Mouse (Mus musculus): Measurements from ENCODE around the gene Gm43517. TPM values are rescaled to one million over a fixed set of nuclear protein-coding genes. Genes with fewer than 3 reads are reported as not detected.

The Gm43517 gene
- total RNA-seq, 1 experiment: not detected

- in situ Hi-C loops (cut with MboI; ENCODE audit: low sequenced_read_pairs in 2 of 2, unreplicated experiment in 2 of 2): no loop called here
- no peak for DNase-seq (ENCODE audit: low read depth, low spot score)
- no peak overlapping the region for H3K4me3 ChIP-seq (ENCODE audit: insufficient read depth in 1 of 2, low read depth in 1 of 2, low read length in 2 of 2, poor library complexity in 1 of 2, severe bottlenecking in 1 of 2)
- TF ChIP-seq ZNF384 (IDR thresholded peaks at IDR 0.05; ENCODE audit: low read depth, low read length) (no peak), CHD2 (IDR thresholded peaks at IDR 0.05; ENCODE audit: low read depth, low read length) (no peak), HCFC1 (IDR thresholded peaks at IDR 0.05; ENCODE audit: borderline replicate concordance, insufficient read depth, low read length) (no peak), ZC3H11A (IDR thresholded peaks at IDR 0.05; ENCODE audit: borderline replicate concordance, low read depth, low read length) (no peak), MAFK (IDR thresholded peaks at IDR 0.05; ENCODE audit: insufficient read depth, low read depth, low read length) (no peak)
- no peaks in the 10 kb centered on the region for H3K9me3 ChIP-seq (ENCODE audit: control insufficient read depth, insufficient read depth, low read depth, low read length)
- no peaks in the 10 kb centered on the region for H3K4me1 ChIP-seq (ENCODE audit: control insufficient read depth in 2 of 2, insufficient read depth in 2 of 2, low read length in 2 of 2, poor library complexity in 1 of 2)
- no peak overlapping the region for H3K27ac ChIP-seq (ENCODE audit: insufficient read depth, low read depth, low read length, poor library complexity, severe bottlenecking)
- no peak overlapping the region for H3K9ac ChIP-seq (ENCODE audit: insufficient read depth, low read depth, low read length, poor library complexity, severe bottlenecking)
- no peaks in the 10 kb centered on the region for H3K36me3 ChIP-seq (ENCODE audit: control insufficient read depth, insufficient read depth, low read length, poor library complexity, severe bottlenecking)
These were observed 8.5 kb upstream of the Gm43517 start for GRCm38 (mm10) chr12:49376318-49376992.

- H3K9ac ChIP-seq (ENCODE audit: insufficient read depth, low read depth, low read length, poor library complexity, severe bottlenecking): no peak overlapping the region
- in situ Hi-C loops (cut with MboI; ENCODE audit: low sequenced_read_pairs in 2 of 2, unreplicated experiment in 2 of 2): no loop called here
- no peaks in the 10 kb centered on the region for H3K36me3 ChIP-seq (ENCODE audit: control insufficient read depth, insufficient read depth, low read length, poor library complexity, severe bottlenecking)
- no peaks in the 10 kb centered on the region for H3K4me1 ChIP-seq (ENCODE audit: control insufficient read depth in 2 of 2, insufficient read depth in 2 of 2, low read length in 2 of 2, poor library complexity in 1 of 2)
- no peak overlapping the region for H3K4me3 ChIP-seq (ENCODE audit: insufficient read depth in 1 of 2, low read depth in 1 of 2, low read length in 2 of 2, poor library complexity in 1 of 2, severe bottlenecking in 1 of 2)
- DNase-seq (ENCODE audit: low read depth, low spot score): no peak
- TF ChIP-seq ZC3H11A (IDR thresholded peaks at IDR 0.05; ENCODE audit: borderline replicate concordance, low read depth, low read length): no peak
- H3K9me3 ChIP-seq (ENCODE audit: control insufficient read depth, insufficient read depth, low read depth, low read length): no peaks in the 10 kb centered on the region
- H3K27ac ChIP-seq (ENCODE audit: insufficient read depth, low read depth, low read length, poor library complexity, severe bottlenecking): no peak overlapping the region
These were observed 7.5 kb upstream of the Gm43517 start for GRCm38 (mm10) chr12:49377281-49377970.

- Histone ChIP-seq H3K9ac (ENCODE audit: insufficient read depth, low read depth, low read length, poor library complexity, severe bottlenecking) (no peak overlapping the region), H3K9me3 (ENCODE audit: control insufficient read depth, insufficient read depth, low read depth, low read length) (no peaks in the 10 kb centered on the region), H3K4me3 (ENCODE audit: insufficient read depth in 1 of 2, low read depth in 1 of 2, low read length in 2 of 2, poor library complexity in 1 of 2, severe bottlenecking in 1 of 2) (no peak overlapping the region), H3K4me1 (ENCODE audit: control insufficient read depth in 2 of 2, insufficient read depth in 2 of 2, low read length in 2 of 2, poor library complexity in 1 of 2) (no peaks in the 10 kb centered on the region), H3K36me3 (ENCODE audit: control insufficient read depth, insufficient read depth, low read length, poor library complexity, severe bottlenecking) (no peaks in the 10 kb centered on the region), H3K27ac (ENCODE audit: insufficient read depth, low read depth, low read length, poor library complexity, severe bottlenecking) (no peak overlapping the region)
- no peak for DNase-seq (ENCODE audit: low read depth, low spot score)
- in situ Hi-C loops (cut with MboI; ENCODE audit: low sequenced_read_pairs in 2 of 2, unreplicated experiment in 2 of 2): no loop called here
- TF ChIP-seq HCFC1 (IDR thresholded peaks at IDR 0.05; ENCODE audit: borderline replicate concordance, insufficient read depth, low read length) (no peak), MAFK (IDR thresholded peaks at IDR 0.05; ENCODE audit: insufficient read depth, low read depth, low read length) (no peak), ZC3H11A (IDR thresholded peaks at IDR 0.05; ENCODE audit: borderline replicate concordance, low read depth, low read length) (no peak), CHD2 (IDR thresholded peaks at IDR 0.05; ENCODE audit: low read depth, low read length) (no peak), ZNF384 (IDR thresholded peaks at IDR 0.05; ENCODE audit: low read depth, low read length) (no peak)
These were observed 6.1 kb upstream of the Gm43517 start for GRCm38 (mm10) chr12:49378920-49379319.

- DNase-seq (ENCODE audit: low read depth, low spot score): no peak
- Histone ChIP-seq H3K9me3 (ENCODE audit: control insufficient read depth, insufficient read depth, low read depth, low read length) (no peaks in the 10 kb centered on the region), H3K9ac (ENCODE audit: insufficient read depth, low read depth, low read length, poor library complexity, severe bottlenecking) (no peak overlapping the region), H3K36me3 (ENCODE audit: control insufficient read depth, insufficient read depth, low read length, poor library complexity, severe bottlenecking) (no peaks in the 10 kb centered on the region), H3K4me1 (ENCODE audit: control insufficient read depth in 2 of 2, insufficient read depth in 2 of 2, low read length in 2 of 2, poor library complexity in 1 of 2) (no peaks in the 10 kb centered on the region), H3K27ac (ENCODE audit: insufficient read depth, low read depth, low read length, poor library complexity, severe bottlenecking) (no peak overlapping the region), H3K4me3 (ENCODE audit: insufficient read depth in 1 of 2, low read depth in 1 of 2, low read length in 2 of 2, poor library complexity in 1 of 2, severe bottlenecking in 1 of 2) (no peak overlapping the region)
- in situ Hi-C loops (cut with MboI; ENCODE audit: low sequenced_read_pairs in 2 of 2, unreplicated experiment in 2 of 2): no loop called here
- TF ChIP-seq ZNF384 (IDR thresholded peaks at IDR 0.05; ENCODE audit: low read depth, low read length) (no peak), HCFC1 (IDR thresholded peaks at IDR 0.05; ENCODE audit: borderline replicate concordance, insufficient read depth, low read length) (no peak), ZC3H11A (IDR thresholded peaks at IDR 0.05; ENCODE audit: borderline replicate concordance, low read depth, low read length) (no peak), CHD2 (IDR thresholded peaks at IDR 0.05; ENCODE audit: low read depth, low read length) (no peak), MAFK (IDR thresholded peaks at IDR 0.05; ENCODE audit: insufficient read depth, low read depth, low read length) (no peak)
These were observed 5.5 kb upstream of the Gm43517 start for GRCm38 (mm10) chr12:49379446-49379845.
